Mouse (Mus musculus) hindbrain, embryonic 11.5 days (tissue): ENCODE data around the gene Olfr1230. TPM values are rescaled to one million over a fixed set of nuclear protein-coding genes. Genes with fewer than 3 reads are reported as not detected.

Experiments used
- ATAC-seq: fragments of 200-750 bp; cut with Nextera tagmentation; 2 replicates; pipeline ENCODE4 v1.8.0; 2017; ENCODE audit warnings: mild to moderate bottlenecking, moderate TSS enrichment, moderate library complexity; ENCODE audit not compliant: low FRiP score
- DNase-seq: peaks from one replicate; pipeline ENCODE4 v3.0.0-alpha.2; 2015; ENCODE audit warnings: low spot score
- H3K27ac ChIP-seq: fragments of 300-500 bp; sonication (generic); 2 replicates; pipeline ENCODE4 v1.5.1; 2014; ENCODE audit warnings: mild to moderate bottlenecking, low read depth, low read length
- H3K27me3 ChIP-seq: fragments of 300-500 bp; sonication (generic); 2 replicates; pipeline ENCODE4 v1.6.1; 2014; ENCODE audit warnings: mild to moderate bottlenecking, low read length, moderate library complexity, mixed read lengths; ENCODE audit not compliant: control insufficient read depth, insufficient read depth
- H3K36me3 ChIP-seq: fragments of 300-500 bp; sonication (generic); 2 replicates; pipeline ENCODE4 v1.6.1; 2014; ENCODE audit warnings: mild to moderate bottlenecking, low read length, moderate library complexity, mixed read lengths; ENCODE audit not compliant: control insufficient read depth, insufficient read depth
- H3K4me1 ChIP-seq: fragments of 300-500 bp; sonication (generic); replicated peaks from 2 replicates; pipeline ENCODE4 v1.6.1; 2014; ENCODE audit warnings: low read length, mixed read lengths; ENCODE audit not compliant: control insufficient read depth, insufficient read depth
- H3K4me2 ChIP-seq: fragments of 300-500 bp; sonication (generic); replicated peaks from 2 replicates; pipeline ENCODE4 v1.6.1; 2014; ENCODE audit warnings: mild to moderate bottlenecking, low read depth, low read length
- H3K4me3 ChIP-seq: fragments of 300-500 bp; sonication (generic); 2 replicates; pipeline ENCODE4 v1.5.1; 2014; ENCODE audit warnings: low read depth, low read length
- H3K9ac ChIP-seq: fragments of 300-500 bp; sonication (generic); 2 replicates; pipeline ENCODE4 v1.6.1; 2014; ENCODE audit warnings: low read depth, low read length
- H3K9me3 ChIP-seq: fragments of 300-500 bp; sonication (generic); 2 replicates; pipeline ENCODE4 v1.6.1; 2016; ENCODE audit warnings: low read length; ENCODE audit not compliant: control insufficient read depth
- WGBS: fragments of 180-500 bp; shearing (Covaris S2); extraction: QIAGEN DNeasy Blood & Tissue Kit; methylation state at CpG from one replicate; pipeline ENCODE4 v1.1.7; 2014; 5-methylcytosine and 5-hydroxymethylcytosine counted together
- polyA plus RNA-seq: library from polyadenylated mRNA; unstranded; fragments of >200 nt; fragmentation: Nextera tagmentation; extraction: Ambion mirVana; gene quantifications from 2 replicates; pipeline ENCODE4 v1.2.1, GENCODE M21; 2014

The Olfr1230 gene
- not detected in 2 replicates for polyA plus RNA-seq

- 89% methylated on average over 1 of the region's 1 CpGs for WGBS
- Histone ChIP-seq H3K9me3 (no peaks in the 10 kb centered on the region), H3K9ac (no peak within 1 kb of the TSS), H3K4me3 (no peak within 1 kb of the TSS), H3K36me3 (no peaks in the 10 kb centered on the region), H3K27me3 (no peaks in the 10 kb centered on the region), H3K4me1 (no peaks in the 10 kb centered on the region), H3K4me2 (no peak within 1 kb of the TSS), H3K27ac (no peak within 1 kb of the TSS)
- no peak for DNase-seq
- ATAC-seq, result no peak
Measured at GRCm38 (mm10) chr2:89297168-89297567, at the start of gene Olfr1230. Olfr1230 (minus strand) TSS chr2:89297268.

DNA sequence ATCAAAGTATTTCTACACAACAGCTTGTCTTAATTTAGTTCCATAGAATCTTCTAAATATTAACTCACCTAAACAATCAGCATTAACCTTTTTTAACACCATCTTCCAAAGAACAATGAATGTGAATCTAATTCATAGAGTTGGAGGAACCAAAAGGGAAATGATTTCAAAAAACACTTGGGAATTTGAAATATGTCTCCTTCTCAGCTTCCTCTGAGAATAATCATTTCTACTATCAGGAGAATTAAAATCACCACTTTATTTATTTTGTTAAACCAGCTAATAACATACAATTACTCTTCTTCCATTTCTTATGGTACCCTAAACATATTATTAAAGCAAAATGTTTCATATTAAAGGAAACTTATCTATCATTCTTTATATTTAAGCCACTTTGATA, 45.2 kb upstream of the Olfr1230 start, which contains the start of gene Olfr1233:
Gene Olfr1233, minus strand, starts transcription at position 101 of the 400 bp plus-strand sequence.
- ATAC-seq, result no peak
- Histone ChIP-seq H3K4me1 (no peaks in the 10 kb centered on the region), H3K27me3 (no peaks in the 10 kb centered on the region), H3K27ac (no peak within 1 kb of the TSS), H3K36me3 (no peaks in the 10 kb centered on the region), H3K9ac (no peak within 1 kb of the TSS), H3K4me3 (no peak within 1 kb of the TSS), H3K4me2 (no peak within 1 kb of the TSS), H3K9me3 (no peaks in the 10 kb centered on the region)
- DNase-seq, result no peak

- DNase-seq (no peak), ATAC-seq (no peak)
- no peak within 1 kb of the TSS for H3K27ac ChIP-seq
- H3K27me3 ChIP-seq, result no peaks in the 10 kb centered on the region
- no peak within 1 kb of the TSS for H3K4me3 ChIP-seq
- no peaks in the 10 kb centered on the region for H3K9me3 ChIP-seq
- H3K4me2 ChIP-seq, result no peak within 1 kb of the TSS
- no peak within 1 kb of the TSS for H3K9ac ChIP-seq
- no peaks in the 10 kb centered on the region for H3K4me1 ChIP-seq
- no peaks in the 10 kb centered on the region for H3K36me3 ChIP-seq
Measured at GRCm38 (mm10) chr2:89329575-89329974, 32.5 kb upstream of the Olfr1230 start, which contains the start of gene Olfr1232. Olfr1232 (minus strand) TSS chr2:89329675.

DNA sequence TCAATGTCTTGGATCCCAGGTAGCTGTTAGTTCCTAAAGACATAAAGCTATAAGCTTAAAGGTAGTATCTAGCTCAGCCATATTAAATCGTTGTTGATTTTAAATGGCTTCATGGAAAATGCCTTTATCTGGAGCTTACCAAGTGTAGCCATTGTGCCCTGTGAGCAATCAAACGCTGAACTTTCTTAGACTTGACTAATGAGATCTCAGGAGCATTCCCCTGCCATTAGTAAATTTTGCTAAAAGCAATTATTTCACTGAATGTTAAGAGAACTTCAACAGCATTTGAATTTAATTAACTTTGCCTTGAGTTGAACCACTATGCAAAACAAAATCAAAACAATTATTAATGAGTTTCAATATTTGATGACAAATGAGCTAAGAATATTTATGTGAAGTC, 9.9 kb upstream of the Olfr1230 start, which contains the start of gene Olfr1231:
Gene Olfr1231, minus strand, starts transcription at position 101 of the 400 bp plus-strand sequence.
- ATAC-seq (no peak), DNase-seq (no peak)
- no peaks in the 10 kb centered on the region for H3K4me1 ChIP-seq
- H3K4me2 ChIP-seq, result no peak within 1 kb of the TSS
- no peak within 1 kb of the TSS for H3K4me3 ChIP-seq
- H3K9ac ChIP-seq, result no peak within 1 kb of the TSS
- H3K9me3 ChIP-seq, result no peaks in the 10 kb centered on the region
- 82% methylated on average over 2 of the region's 2 CpGs for WGBS
- H3K27me3 ChIP-seq, result no peaks in the 10 kb centered on the region
- H3K36me3 ChIP-seq, result no peaks in the 10 kb centered on the region
- H3K27ac ChIP-seq, result no peak within 1 kb of the TSS

DNA sequence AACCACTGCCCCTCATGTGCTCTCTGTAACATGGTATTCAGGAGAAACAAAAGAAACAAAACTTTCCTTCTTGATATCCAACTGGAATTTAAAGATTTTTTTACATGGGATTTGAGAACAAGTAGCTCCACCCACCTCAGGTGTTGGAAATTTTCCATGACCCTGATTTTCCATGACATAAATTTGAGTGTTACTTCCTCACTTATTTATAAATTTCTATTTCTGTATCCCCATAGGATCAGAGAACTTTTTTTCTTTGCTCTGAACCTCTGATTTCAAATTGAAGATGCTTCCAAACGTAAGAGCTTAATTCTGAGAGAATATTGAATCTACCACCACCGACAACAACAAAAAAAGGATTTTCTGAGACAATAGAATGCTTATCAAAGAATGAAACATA, 9.2 kb downstream of the Olfr1230 start, which contains the start of gene Olfr1229:
Gene Olfr1229, minus strand, starts transcription at position 101 of the 400 bp plus-strand sequence.
- no peak within 1 kb of the TSS for H3K27ac ChIP-seq
- no peaks in the 10 kb centered on the region for H3K9me3 ChIP-seq
- WGBS, result 86% methylated on average over 2 of the region's 2 CpGs
- ATAC-seq (no peak), DNase-seq (no peak)
- no peaks in the 10 kb centered on the region for H3K4me1 ChIP-seq
- no peak within 1 kb of the TSS for H3K4me3 ChIP-seq
- no peaks in the 10 kb centered on the region for H3K27me3 ChIP-seq
- H3K9ac ChIP-seq, result no peak within 1 kb of the TSS
- H3K36me3 ChIP-seq, result no peaks in the 10 kb centered on the region
- H3K4me2 ChIP-seq, result no peak within 1 kb of the TSS

- Histone ChIP-seq H3K9ac (no peak within 1 kb of the TSS), H3K4me1 (no peaks in the 10 kb centered on the region), H3K36me3 (no peaks in the 10 kb centered on the region), H3K4me3 (no peak within 1 kb of the TSS), H3K27ac (no peak within 1 kb of the TSS), H3K4me2 (no peak within 1 kb of the TSS), H3K27me3 (no peaks in the 10 kb centered on the region), H3K9me3 (no peaks in the 10 kb centered on the region)
- DNase-seq (no peak), ATAC-seq (no peak)
Measured at GRCm38 (mm10) chr2:89253962-89254361, 43.1 kb downstream of the Olfr1230 start, which contains the start of gene Olfr1228. Olfr1228 (minus strand) TSS chr2:89254062.

Other genes starting within 250 kb of the Olfr1230 start
- gene Olfr1218, start 236.1 kb downstream of the Olfr1230 start, polyA plus RNA-seq, result not detected in 2 replicates
- gene Olfr1219, start 213.8 kb downstream of the Olfr1230 start, polyA plus RNA-seq, result not detected in 2 replicates
- gene Olfr1220, start 190.4 kb downstream of the Olfr1230 start, polyA plus RNA-seq, result not detected in 2 replicates
- gene Olfr1221, start 180.0 kb downstream of the Olfr1230 start, polyA plus RNA-seq, result not detected in 2 replicates
- not detected in 2 replicates for gene Olfr1222, start 164.2 kb downstream of the Olfr1230 start, polyA plus RNA-seq
- not detected in 2 replicates for gene Olfr1223, start 145.7 kb downstream of the Olfr1230 start, polyA plus RNA-seq
- not detected in 2 replicates for gene Olfr1224-ps1, start 133.2 kb downstream of the Olfr1230 start, polyA plus RNA-seq
- not detected in 2 replicates for gene Olfr1225, start 122.6 kb downstream of the Olfr1230 start, polyA plus RNA-seq
- not detected in 2 replicates for gene Olfr1226, start 97.2 kb downstream of the Olfr1230 start, polyA plus RNA-seq
- not detected in 2 replicates for gene Olfr1228, start 43.2 kb downstream of the Olfr1230 start, polyA plus RNA-seq
- gene Olfr1229, start 9.3 kb downstream of the Olfr1230 start, polyA plus RNA-seq, result not detected in 2 replicates
- not detected in 2 replicates for gene Olfr1231, start 9.8 kb upstream of the Olfr1230 start, polyA plus RNA-seq
- gene Olfr1232, start 32.4 kb upstream of the Olfr1230 start, polyA plus RNA-seq, result not detected in 2 replicates
- gene Olfr1233, start 45.1 kb upstream of the Olfr1230 start, polyA plus RNA-seq, result not detected in 2 replicates
- gene Olfr1234, start 67.6 kb upstream of the Olfr1230 start, polyA plus RNA-seq, result not detected in 2 replicates
- gene Olfr1238, start 112.4 kb upstream of the Olfr1230 start, polyA plus RNA-seq, result not detected in 2 replicates
- gene Olfr1239, start 123.1 kb upstream of the Olfr1230 start, polyA plus RNA-seq, result not detected in 2 replicates
- gene Olfr1240, start 145.7 kb upstream of the Olfr1230 start, polyA plus RNA-seq, result not detected in 2 replicates
- gene Olfr1241, start 189.9 kb upstream of the Olfr1230 start, polyA plus RNA-seq, result not detected in 2 replicates
- gene Olfr1242, start 201.1 kb upstream of the Olfr1230 start, polyA plus RNA-seq, result not detected in 2 replicates
- not detected in 2 replicates for gene Olfr1243, start 234.2 kb upstream of the Olfr1230 start, polyA plus RNA-seq